Mouse (Mus musculus): ENCODE data around the gene Gm49601.

DNA sequence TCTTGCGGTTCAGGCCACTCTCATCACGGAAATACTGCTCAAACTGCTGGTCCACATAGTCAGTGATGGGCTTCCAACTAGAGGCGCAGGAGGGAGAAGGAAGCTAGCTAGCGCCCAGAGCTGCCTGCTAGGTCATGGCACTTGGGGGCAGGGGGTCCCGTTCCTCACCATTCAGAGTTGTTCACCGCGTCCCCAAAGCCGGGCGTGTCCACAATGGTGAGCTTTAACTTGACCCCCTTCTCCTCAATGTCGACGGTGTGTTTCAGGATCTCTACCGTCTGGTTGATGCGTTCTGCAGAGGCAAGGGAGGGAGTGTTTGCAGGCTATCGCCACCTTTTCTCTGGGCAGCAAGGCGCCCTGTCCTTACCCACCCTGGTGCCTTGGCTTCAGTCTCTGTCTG, 1.6 kb downstream of the Gm49601 start:
- no peak for TF ChIP-seq CTCF (IDR thresholded peaks at IDR 0.05; ENCODE audit: borderline replicate concordance, insufficient read depth, low read length)
- no peak for TF ChIP-seq POLR2A (IDR thresholded peaks at IDR 0.05; ENCODE audit: low read depth, low read length)
